Comparison of ENCODE assay signal across 15 mouse cellular contexts in the genomic region with DNA sequence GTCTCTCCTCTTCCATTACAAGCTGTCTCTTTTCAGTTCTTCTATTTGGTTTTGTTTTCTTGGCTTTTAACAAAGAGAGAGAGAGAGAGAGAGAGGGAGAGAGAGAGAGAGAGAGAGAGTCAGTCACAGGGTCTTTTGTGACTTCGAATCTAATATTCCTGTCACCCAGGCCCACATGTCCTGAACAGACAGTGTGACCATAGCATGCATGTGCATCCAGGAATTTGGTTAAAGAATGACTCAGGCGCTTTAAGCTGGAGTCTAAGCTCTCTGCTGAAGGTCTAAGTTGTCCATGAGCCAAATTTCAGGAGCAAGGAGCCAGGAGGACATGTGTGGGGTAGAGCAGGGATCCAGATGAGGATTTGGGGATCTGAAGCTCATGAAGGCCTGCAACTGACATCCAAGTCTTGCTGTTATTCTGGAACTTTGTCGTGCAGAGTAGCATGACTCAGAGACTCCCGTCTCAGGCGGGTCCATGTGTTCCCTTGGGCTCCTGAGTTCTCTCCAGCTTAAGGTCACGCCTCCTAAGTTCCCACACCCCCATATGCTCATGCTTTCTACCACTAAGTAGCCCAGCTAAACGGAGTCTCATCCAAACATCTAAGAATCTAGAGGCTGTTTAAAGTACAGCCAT. TPM values are rescaled to one million over a fixed set of nuclear protein-coding genes. Genes with fewer than 3 reads are reported as not detected.
DNase-seq lines count a peak whose midpoint lies in the region; ATAC-seq and TF ChIP-seq lines count a peak whose summit lies in the region.
"Had no signal": no experiment of that assay in that cellular context is flagged by ENCODE, and none has a peak within 500 bp of the region (broad histone marks: within the 10 kb centered on the region; RNA-seq: fewer than 3 reads in every experiment).

No protein-coding gene starts in this region.

- no peaks in the 10 kb centered on the region for H3K27me3 ChIP-seq in kidney, adult 2 months (replicated peaks; ENCODE audit: control insufficient read depth, insufficient read depth, low read length)
- no peaks in the 10 kb centered on the region for H3K27me3 ChIP-seq in embryonic facial prominence, embryonic 14.5 days (replicated peaks; ENCODE audit: control insufficient read depth, insufficient read depth, low read length)
- H3K27me3 ChIP-seq in heart, embryonic 12.5 days (replicated peaks), result no peaks in the 10 kb centered on the region
- H3K27me3 ChIP-seq in stomach, embryonic 16.5 days (ENCODE audit: control insufficient read depth, insufficient read depth, low read length), result no peaks in the 10 kb centered on the region

- TF ChIP-seq POLR2A in kidney, adult 2 months (IDR thresholded peaks at IDR 0.05; ENCODE audit: low read depth, low read length), result no peak

- no peak overlapping the region for H3K4me2 ChIP-seq in embryonic facial prominence, embryonic 14.5 days (ENCODE audit: low read depth, low read length)
- no peak overlapping the region for H3K4me2 ChIP-seq in heart, embryonic 12.5 days
- no peak overlapping the region for H3K4me2 ChIP-seq in stomach, embryonic 16.5 days (ENCODE audit: low read depth, low read length)
- H3K4me2 ChIP-seq: hindbrain, embryonic 14.5 days had no signal

- no peak for TF ChIP-seq CTCF in kidney, adult 2 months (conservative IDR thresholded peaks at IDR 0.05; ENCODE audit: insufficient read depth, insufficient read length, low read depth, low read length)

- no peaks in the 10 kb centered on the region for H3K4me1 ChIP-seq in kidney, adult 2 months (ENCODE audit: control insufficient read depth, insufficient read depth, low read length)
- H3K4me1 ChIP-seq in embryonic facial prominence, embryonic 14.5 days (ENCODE audit: control insufficient read depth, insufficient read depth, low read length), result no peaks in the 10 kb centered on the region; the same call in 1 of the 2 replicates
- peaks cover 26% of the 10 kb centered on the region for H3K4me1 ChIP-seq in heart, embryonic 12.5 days (replicated peaks)
- H3K4me1 ChIP-seq in stomach, embryonic 16.5 days (ENCODE audit: control insufficient read depth, insufficient read depth, low read length), result peaks cover 4% of the 10 kb centered on the region; the same call in 1 of the 2 replicates

- H3K36me3 ChIP-seq in kidney, adult 2 months (ENCODE audit: control insufficient read depth, insufficient read depth, low read length), result no peaks in the 10 kb centered on the region
- H3K36me3 ChIP-seq in embryonic facial prominence, embryonic 14.5 days (ENCODE audit: control insufficient read depth, insufficient read depth, low read length), result peaks cover 66% of the 10 kb centered on the region
- H3K36me3 ChIP-seq in heart, embryonic 12.5 days, result peaks cover 66% of the 10 kb centered on the region
- no peaks in the 10 kb centered on the region for H3K36me3 ChIP-seq in stomach, embryonic 16.5 days (ENCODE audit: control insufficient read depth, insufficient read depth, low read length)

- WGBS in kidney, adult 2 months, result 57% methylated on average over 7 of the region's 7 CpGs
- 58% methylated on average over 7 of the region's 7 CpGs for WGBS in embryonic facial prominence, embryonic 14.5 days
- WGBS in heart, embryonic 12.5 days, result 53% methylated on average over 7 of the region's 7 CpGs
- 55% methylated on average over 7 of the region's 7 CpGs for WGBS in stomach, embryonic 16.5 days

- DNase-seq in kidney, adult 2 months, result no peak
- DNase-seq in kidney, postnatal 4 days, result no peak
- DNase-seq in embryonic facial prominence, embryonic 14.5 days (ENCODE audit: low spot score), result peak; percentile 53
- DNase-seq in embryo, embryonic 9.5 days (ENCODE audit: extremely low spot score), result no peak
- DNase-seq in right cerebral cortex, postnatal 36 days (ENCODE audit: low spot score in 2 of 2), result no peak
- no peak for DNase-seq in liver
- DNase-seq: adrenal gland, postnatal 25 days; cerebellum, adult 11-12 months; embryo, embryonic 11 days; kidney, postnatal 10 days; lung, adult 18-20 months had no signal

- no peak overlapping the region for H3K9ac ChIP-seq in embryonic facial prominence, embryonic 14.5 days (ENCODE audit: low read depth, low read length)
- H3K9ac ChIP-seq in heart, embryonic 12.5 days, result no peak overlapping the region
- no peak overlapping the region for H3K9ac ChIP-seq in stomach, embryonic 16.5 days (ENCODE audit: low read length)
- H3K9ac ChIP-seq: hindbrain, embryonic 14.5 days had no signal

- peak overlapping the region; percentile 19 for H3K27ac ChIP-seq in kidney, adult 2 months (ENCODE audit: insufficient read depth, low read depth, low read length)
- 0 out of 2 replicates have a peak overlapping the region, but pooled peaks have one; percentile 3 for H3K27ac ChIP-seq in embryonic facial prominence, embryonic 14.5 days (replicated peaks; ENCODE audit: low read depth, low read length)
- peak overlapping the region; percentile 24; the same call in 1 of the 2 replicates for H3K27ac ChIP-seq in heart, embryonic 12.5 days (ENCODE audit: poor library complexity, severe bottlenecking)
- peak overlapping the region; percentile 56; the same call in 1 of the 2 replicates for H3K27ac ChIP-seq in stomach, embryonic 16.5 days (ENCODE audit: low read length)
- H3K27ac ChIP-seq: hindbrain, embryonic 14.5 days had no signal

- no peak for ATAC-seq in embryonic facial prominence, embryonic 14.5 days (ENCODE audit: low read depth)
- no peak for ATAC-seq in heart, embryonic 12.5 days (ENCODE audit: insufficient number of reproducible peaks, low FRiP score)
- ATAC-seq in stomach, embryonic 16.5 days (ENCODE audit: insufficient read depth, low FRiP score), result peak; percentile 37; the same call in 1 of the 2 replicates
- ATAC-seq: forebrain, embryonic 16.5 days had no signal

- no peaks in the 10 kb centered on the region for H3K9me3 ChIP-seq in embryonic facial prominence, embryonic 14.5 days (ENCODE audit: control insufficient read depth, low read length)
- H3K9me3 ChIP-seq in heart, embryonic 12.5 days (replicated peaks), result no peaks in the 10 kb centered on the region
- H3K9me3 ChIP-seq in stomach, embryonic 16.5 days (replicated peaks; ENCODE audit: control insufficient read depth, low read length), result no peaks in the 10 kb centered on the region

- H3K4me3 ChIP-seq in kidney, adult 2 months (ENCODE audit: insufficient read depth, low read depth, low read length), result no peak overlapping the region
- no peak overlapping the region for H3K4me3 ChIP-seq in embryonic facial prominence, embryonic 14.5 days (ENCODE audit: low read depth, low read length)
- no peak overlapping the region for H3K4me3 ChIP-seq in heart, embryonic 12.5 days
- H3K4me3 ChIP-seq in stomach, embryonic 16.5 days (replicated peaks; ENCODE audit: low read length), result no peak overlapping the region

RNA-seq across cellular contexts. Expression of gene Agbl3, which starts 29.6 kb away (rescaled TPM):
- polyA plus RNA-seq in kidney, adult 2 months (2012; rRNA removed), result 10.2 and 13.1 TPM in 2 replicates
- 6.3 and 8.7 TPM in 2 replicates for polyA plus RNA-seq in embryonic facial prominence, embryonic 14.5 days (2014; fragmentation: Nextera tagmentation; extraction: Ambion mirVana)
- 6.2 and 6.4 TPM in 2 replicates for polyA plus RNA-seq in heart, embryonic 12.5 days (2016; fragmentation: Nextera tagmentation; extraction: Ambion mirVana)
- polyA plus RNA-seq in stomach, embryonic 16.5 days (2015; fragmentation: Nextera tagmentation; extraction: Ambion mirVana), result 4.5 and 4.6 TPM in 2 replicates

Comparison
In these comparisons a context has a peak if more than half of its experiments do, and no peak if none do; other contexts are left out.
1. H3K27ac ChIP-seq: peak in every context shown above with its lines; median percentile 56 in stomach, embryonic 16.5 days; 24 in heart, embryonic 12.5 days; 19 in kidney, adult 2 months; 3 in embryonic facial prominence, embryonic 14.5 days.